Mouse (Mus musculus) Patski (cell line): ENCODE data around the gene Cmtm2a. TPM values are rescaled to one million over a fixed set of nuclear protein-coding genes. Genes with fewer than 3 reads are reported as not detected.
"Not testable (repeated sequence)": the region's sequence is repeated elsewhere in the genome, so short reads cannot be mapped to it uniquely, and the experiment has no call there.

Experiments used
- ATAC-seq: fragments of 100-300 bp; one replicate; pipeline ENCODE4 v1.8.0; 2021
- CTCF ChIA-PET: fragments of 350-600 bp; sonication (Branson Sonifier 250); formaldehyde crosslinking; loops from one replicate; lab custom pipeline; 2022; ENCODE audit warnings: inconsistent platforms; lab: Charles Lee
- POLR2A ChIA-PET: fragments of 350-600 bp; sonication (Branson Sonifier 250); formaldehyde crosslinking; loops from one replicate; lab custom pipeline; 2022; ENCODE audit warnings: antibody characterized with exemption, inconsistent platforms; lab: Charles Lee
- DNase-seq: peaks from one replicate; pipeline ENCODE4 v3.0.0-alpha.2; 2011; ENCODE audit warnings: low read depth, low spot score
- H3K27me3 ChIP-seq: fragments of 371-371 bp; one replicate; pipeline ENCODE4 v1.5.1; 2021
- CTCF ChIP-seq: fragments of 100-300 bp; IDR thresholded peaks from one replicate; pipeline ENCODE4 v1.5.1; 2021
- in situ Hi-C: fragments of 300-500 bp; cut with MboI; formaldehyde crosslinking; loops from 3 replicates; pipeline ENCODE4 v1.11.1; 2018; ENCODE audit warnings: low pct_unique_long_range_greater_than_20kb, mixed read lengths
- polyA plus RNA-seq: library from polyadenylated mRNA; unstranded; gene quantifications from one replicate; pipeline ENCODE4 v1.2.3, GENCODE M21; 2021

Cmtm2a gene
- not detected for polyA plus RNA-seq

GRCm38 (mm10) chr8:104293081-104293480 lies at the start of gene Cmtm2a:
TSS of gene Cmtm2a (minus strand) at chr8:104293181.
- ATAC-seq, CTCF ChIA-PET, POLR2A ChIA-PET, DNase-seq, in situ Hi-C loops: not testable (repeated sequence)
- peaks cover 30% of the 10 kb centered on the region for H3K27me3 ChIP-seq

GRCm38 (mm10) chr8:104342426-104342825 lies 49.4 kb upstream of the Cmtm2a start:
- ChIA-PET CTCF (interaction anchor here (0.6 to 3.7 kb wide), 13 partner anchors 9 to 228 kb away, joined by 3 to 19 read pairs (median 4); partner anchors contain the start of gene Dync1li2), POLR2A (interaction anchor here (1.2 kb wide), 1 partner anchor 100 kb away, joined by 5 read pairs; the partner anchor contains the start of gene Dync1li2)
- DNase-seq (no peak), ATAC-seq (no peak)
- TF ChIP-seq CTCF = no peak
- in situ Hi-C loops = loop anchor here (5.0 to 25.0 kb wide), 4 partner anchors 60 to 220 kb away; partner anchors contain the start of gene Dync1li2
- no peaks in the 10 kb centered on the region for H3K27me3 ChIP-seq

DNA sequence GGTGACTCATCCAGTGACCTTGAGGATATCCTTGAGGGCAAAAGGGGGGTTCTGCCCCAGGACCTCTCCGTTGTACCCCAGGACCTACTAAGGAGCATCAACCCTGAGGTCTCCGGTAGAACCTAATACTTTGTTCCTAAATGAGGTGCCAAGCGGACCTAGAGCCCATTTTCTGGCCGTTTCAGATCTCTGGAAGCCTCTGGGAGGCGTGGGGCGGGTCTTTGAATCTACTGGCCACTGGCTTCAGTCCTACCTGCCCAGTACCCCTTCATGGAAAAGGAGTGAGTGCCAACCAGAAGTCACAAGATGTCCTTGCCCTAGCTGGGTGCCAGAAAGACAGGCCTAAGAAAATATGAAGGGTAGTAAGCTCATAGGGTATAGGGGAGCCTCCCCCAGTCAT lies 48.7 kb upstream of the Cmtm2a start:
- ChIA-PET CTCF (interaction anchor here (1.1 to 2.2 kb wide), 5 partner anchors 8 to 101 kb away, joined by 3 to 9 read pairs (median 4); partner anchors contain the start of gene Dync1li2), POLR2A (interaction anchor here (0.8 to 1.2 kb wide), 2 partner anchors 101 kb away, joined by 4 to 5 read pairs; partner anchors contain the start of gene Dync1li2)
- in situ Hi-C loops = loop anchor here (5.0 to 25.0 kb wide), 4 partner anchors 61 to 221 kb away; partner anchors contain the start of gene Dync1li2
- no peaks in the 10 kb centered on the region for H3K27me3 ChIP-seq
- no peak for ATAC-seq
- no peak for TF ChIP-seq CTCF
- DNase-seq = no peak

DNA sequence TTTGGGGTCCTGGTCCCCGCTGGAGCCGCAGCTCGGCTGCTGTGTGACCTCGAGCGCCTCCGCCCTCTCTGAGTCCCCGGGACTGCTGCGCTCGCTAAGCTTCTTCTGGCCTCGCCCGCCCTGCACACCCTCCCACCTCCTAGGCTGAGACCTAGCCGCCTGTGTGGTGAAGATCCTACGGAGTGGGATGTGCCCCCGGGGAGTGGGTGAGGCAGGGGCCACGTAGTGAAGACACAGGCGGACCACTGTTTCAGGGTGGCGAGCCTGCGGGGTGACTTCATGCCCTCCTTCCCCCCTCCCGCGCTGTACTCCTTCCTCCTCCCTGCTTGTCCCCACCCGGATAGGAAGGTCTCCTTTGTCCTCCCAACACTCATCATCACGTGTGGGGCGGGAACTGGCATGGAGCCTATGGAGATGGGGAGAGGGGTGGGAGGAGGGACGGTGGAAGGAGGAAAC lies 48.2 kb upstream of the Cmtm2a start:
- no peaks in the 10 kb centered on the region for H3K27me3 ChIP-seq
- peak; percentile 61 for ATAC-seq
- ChIA-PET POLR2A (interaction anchor here (0.8 kb wide), 1 partner anchor 102 kb away, joined by 4 read pairs; the partner anchor contains the start of gene Dync1li2), CTCF (interaction anchor here (0.8 to 1.1 kb wide), 2 partner anchors 70 to 102 kb away, joined by 3 to 4 read pairs; partner anchors contain the start of gene Dync1li2)
- peak; percentile 49 for DNase-seq
- in situ Hi-C loops = loop anchor here (5.0 to 25.0 kb wide), 4 partner anchors 61 to 221 kb away; partner anchors contain the start of gene Dync1li2
- TF ChIP-seq CTCF = no peak

- DNase-seq (peak; percentile 19), ATAC-seq (peak; percentile 64)
- in situ Hi-C loops = loop anchor here (5.0 to 25.0 kb wide), 4 partner anchors 62 to 222 kb away; partner anchors contain the start of gene Dync1li2
- no peaks in the 10 kb centered on the region for H3K27me3 ChIP-seq
- POLR2A ChIA-PET = interaction anchor here (0.8 kb wide), 1 partner anchor 102 kb away, joined by 4 read pairs; the partner anchor contains the start of gene Dync1li2
- CTCF ChIA-PET = interaction anchor here (0.8 kb wide), 1 partner anchor 71 kb away, joined by 3 read pairs; no protein-coding TSS in a partner anchor
- TF ChIP-seq CTCF = no peak
Observed at GRCm38 (mm10) chr8:104340233-104341105, 47.5 kb upstream of the Cmtm2a start.

DNA sequence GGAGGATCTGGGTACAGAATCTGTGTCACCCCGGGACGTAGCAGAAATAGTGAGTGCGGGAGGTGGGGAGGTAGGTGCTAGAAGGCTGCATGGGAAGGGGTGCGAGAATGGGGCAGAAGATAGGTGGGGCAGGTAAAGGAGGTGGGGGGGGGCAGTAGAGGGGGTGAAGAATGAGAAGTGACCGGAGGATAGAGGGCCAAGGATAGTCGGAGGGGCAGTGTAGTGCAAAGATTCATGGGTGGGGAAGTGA lies 46.9 kb upstream of the Cmtm2a start:
- in situ Hi-C loops = loop anchor here (5.0 to 25.0 kb wide), 4 partner anchors 62 to 222 kb away; partner anchors contain the start of gene Dync1li2
- DNase-seq (no peak), ATAC-seq (no peak)
- ChIA-PET POLR2A (no interaction called here), CTCF (no interaction called here)
- TF ChIP-seq CTCF = no peak
- H3K27me3 ChIP-seq = no peaks in the 10 kb centered on the region

GRCm38 (mm10) chr8:104339229-104339982 lies 46.4 kb upstream of the Cmtm2a start, which contains the start of gene Cmtm3:
TSS of gene Cmtm3 (plus strand) at chr8:104339410.
- ChIA-PET POLR2A (no interaction called here), CTCF (no interaction called here)
- TF ChIP-seq CTCF = no peak
- in situ Hi-C loops = loop anchor here (25.0 kb wide), 1 partner anchor 223 kb away; no protein-coding TSS in a partner anchor
- ATAC-seq (no peak), DNase-seq (no peak)
- H3K27me3 ChIP-seq = no peaks in the 10 kb centered on the region

- H3K27me3 ChIP-seq = peaks cover 3% of the 10 kb centered on the region
- CTCF ChIA-PET = no interaction called here
- POLR2A ChIA-PET = no interaction called here
- no peak for ATAC-seq
- no peak for DNase-seq
- no peak for TF ChIP-seq CTCF
- in situ Hi-C loops = loop anchor here (25.0 kb wide), 1 partner anchor 224 kb away; no protein-coding TSS in a partner anchor
Observed at GRCm38 (mm10) chr8:104337890-104338289, 44.9 kb upstream of the Cmtm2a start.

DNA sequence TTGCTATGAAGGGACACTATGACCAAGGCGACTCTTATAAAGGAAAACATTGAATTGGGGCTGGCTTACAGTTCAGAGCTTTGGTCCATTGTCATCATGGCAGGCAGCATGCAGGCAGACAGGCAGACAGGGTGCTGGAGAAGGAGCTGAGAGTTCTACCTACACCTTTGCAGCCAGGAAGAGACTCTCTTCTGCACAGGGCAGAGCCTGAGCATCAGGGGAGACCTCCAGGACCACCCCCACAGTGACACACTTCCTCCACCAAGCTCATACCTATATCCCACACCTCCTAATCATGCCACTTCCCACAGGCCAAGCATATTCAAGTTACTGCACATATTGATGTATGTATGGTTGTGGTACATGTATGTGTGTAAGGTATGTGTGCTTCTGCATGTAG lies 43.8 kb upstream of the Cmtm2a start:
- POLR2A ChIA-PET = no interaction called here
- ATAC-seq = no peak
- in situ Hi-C loops = loop anchor here (25.0 kb wide), 1 partner anchor 225 kb away; no protein-coding TSS in a partner anchor
- peaks cover 6% of the 10 kb centered on the region for H3K27me3 ChIP-seq
- CTCF ChIA-PET = no interaction called here
- TF ChIP-seq CTCF = no peak
- no peak for DNase-seq
